Mouse (Mus musculus) 3134 (cell line): ENCODE data around the gene Slc22a4.

Experiments used
- DNase-seq: peaks from one replicate; pipeline ENCODE4 v3.0.0-alpha.2; 2011; ENCODE audit warnings: low spot score; ENCODE audit not compliant: insufficient read length; ENCODE audit errors: extremely low read depth

Slc22a4 gene

GRCm38 (mm10) chr11:54028044-54028951, at the start of gene Slc22a4:
TSS of gene Slc22a4 (minus strand) at chr11:54028090.
- DNase-seq: peak; percentile 95

DNA sequence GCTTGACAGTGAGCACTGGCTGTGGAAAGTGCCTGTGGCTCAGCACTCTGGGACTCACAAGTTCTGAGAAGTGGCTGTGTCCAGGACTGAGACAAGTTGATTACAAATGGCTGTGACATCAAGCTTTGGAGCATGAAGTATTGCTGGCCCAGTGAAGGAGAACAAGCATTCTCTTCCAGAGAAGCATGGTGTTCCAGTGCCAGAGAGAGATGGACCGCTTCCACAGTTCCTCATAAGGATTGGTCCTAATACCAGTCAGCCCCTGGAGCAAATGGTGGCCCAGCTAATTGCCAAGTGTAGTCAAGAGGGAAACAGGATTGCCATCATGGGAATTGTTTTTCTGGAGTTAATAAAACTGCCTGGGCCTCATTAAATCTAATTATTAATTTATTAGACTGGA, 48.2 kb upstream of the Slc22a4 start:
- DNase-seq: no peak

DNA sequence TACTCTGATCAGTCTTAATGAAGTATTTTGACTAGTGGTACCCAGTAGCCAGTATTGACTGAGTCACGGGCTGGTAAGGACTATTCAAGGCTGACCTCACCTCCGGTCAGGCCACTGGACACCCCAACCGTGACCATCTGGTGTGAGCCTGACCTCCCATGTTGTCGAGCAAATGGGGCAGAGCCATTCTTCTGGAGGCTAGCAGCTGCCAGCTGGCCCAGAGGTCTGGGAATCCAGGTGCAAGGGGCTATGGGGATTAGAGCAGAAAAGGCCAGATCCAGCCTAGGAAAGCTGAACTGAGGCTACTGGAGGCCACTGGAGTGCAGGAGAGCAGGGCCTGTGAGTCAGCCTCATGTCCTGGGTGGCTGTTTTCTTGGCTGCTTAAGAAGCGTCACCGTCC, 47.5 kb upstream of the Slc22a4 start:
- DNase-seq: no peak

DNA sequence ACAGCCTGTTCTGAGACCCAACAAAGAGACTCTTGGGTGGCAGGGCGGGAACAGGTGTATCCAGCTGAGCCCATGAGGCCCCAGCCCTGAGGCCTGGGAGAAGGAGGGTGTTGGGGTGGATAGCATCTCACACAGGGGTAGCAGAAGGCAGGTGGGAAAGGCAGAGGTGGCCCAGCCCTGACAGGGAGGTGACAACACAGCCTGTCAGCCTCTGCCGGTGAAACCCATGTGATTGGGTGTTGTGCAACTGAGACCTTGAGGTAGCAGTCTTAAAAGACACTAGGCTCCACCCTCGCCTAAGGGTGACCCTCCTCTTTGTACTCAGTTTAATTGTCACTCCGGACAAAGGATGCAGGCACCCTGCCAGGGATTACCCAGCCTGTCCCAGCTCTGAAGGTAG, 45.4 kb upstream of the Slc22a4 start:
- DNase-seq: no peak

GRCm38 (mm10) chr11:54071726-54072445, 44.0 kb upstream of the Slc22a4 start:
- DNase-seq: peak; percentile 75

DNA sequence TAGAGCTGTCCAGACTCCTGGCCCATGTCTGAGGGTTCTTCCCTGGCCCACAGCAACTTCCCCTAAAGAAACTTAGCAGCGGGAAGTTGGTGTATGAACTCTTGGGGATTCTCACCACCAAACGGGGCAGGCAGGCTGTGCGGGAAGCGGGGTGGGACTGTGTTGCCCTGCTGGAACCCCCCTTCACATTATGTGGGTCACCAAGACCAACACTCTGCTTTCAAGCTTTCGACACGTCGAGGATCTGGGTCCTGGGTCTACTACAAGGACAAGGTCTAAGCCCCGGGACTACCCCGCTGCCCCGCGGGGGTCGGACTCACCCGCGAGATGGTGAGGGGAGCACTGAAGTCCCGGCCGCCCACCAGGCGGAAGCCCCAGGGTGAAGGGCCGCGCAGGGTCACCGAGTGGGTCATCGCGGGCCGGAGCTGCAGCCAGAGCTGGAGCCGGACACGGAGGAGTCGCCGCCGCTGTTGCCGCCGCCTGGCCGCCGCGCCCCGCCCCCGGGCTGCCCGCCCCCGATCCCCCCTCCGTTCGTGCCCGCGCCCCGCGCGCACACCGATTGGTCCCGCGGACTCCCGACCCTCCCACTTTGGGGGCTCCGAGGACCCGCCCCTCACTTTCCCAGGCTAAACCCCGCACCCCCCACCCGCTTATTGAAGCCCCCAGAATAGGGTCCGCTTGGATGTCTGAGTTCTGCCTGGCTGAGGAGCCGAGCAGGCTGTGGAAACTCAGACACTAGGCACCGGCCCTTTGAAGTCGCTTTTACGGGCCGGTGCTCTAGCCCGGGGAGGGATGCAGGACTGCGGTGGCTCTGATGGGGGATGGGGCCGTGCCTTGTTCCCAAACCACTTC, 40.9 kb upstream of the Slc22a4 start, which contains the start of gene Pdlim4:
TSS of gene Pdlim4 (minus strand) at position 495 of the 852 bp plus-strand sequence.
- no peak for DNase-seq

GRCm38 (mm10) chr11:54067996-54068519, 40.2 kb upstream of the Slc22a4 start:
- no peak for DNase-seq

DNA sequence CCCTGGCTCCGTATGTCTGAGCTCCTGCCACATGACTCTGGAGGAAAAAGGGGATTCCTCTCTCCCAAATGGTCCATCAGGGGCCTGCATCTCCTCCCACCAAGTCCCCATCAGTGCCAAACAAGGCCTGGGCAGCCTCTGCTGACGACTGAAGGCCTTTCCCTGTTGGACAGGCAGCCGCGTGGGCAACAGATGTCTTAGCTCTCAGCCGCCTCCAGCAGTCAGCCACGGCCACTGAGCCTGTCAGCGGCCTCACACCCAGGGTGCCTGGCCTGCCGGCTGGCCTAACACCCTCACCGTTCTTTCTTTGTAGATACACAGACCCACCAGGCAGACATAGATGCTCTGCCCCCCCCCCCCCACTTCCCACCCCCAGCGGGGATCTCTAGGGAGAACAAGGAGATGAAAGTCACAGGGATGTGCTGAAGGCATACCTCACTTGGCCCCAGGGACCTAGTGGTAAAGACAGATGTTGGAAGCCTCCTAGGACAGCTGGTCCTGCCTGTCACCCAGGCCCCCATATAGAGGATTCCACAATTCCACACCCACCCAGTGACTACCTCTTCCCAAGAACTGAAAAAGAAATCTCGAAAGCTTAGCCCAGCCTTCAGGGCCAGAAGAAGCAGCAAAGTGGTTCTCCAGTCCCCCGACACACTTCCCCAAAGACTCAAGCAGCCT, 39.6 kb upstream of the Slc22a4 start:
- no peak for DNase-seq

- DNase-seq: no peak
Measured at GRCm38 (mm10) chr11:54066400-54066799, 38.5 kb upstream of the Slc22a4 start.

- DNase-seq: peak; percentile 28
Measured at GRCm38 (mm10) chr11:54065915-54066178, 38.0 kb upstream of the Slc22a4 start.

GRCm38 (mm10) chr11:54065106-54065914, 37.4 kb upstream of the Slc22a4 start:
- DNase-seq: no peak

GRCm38 (mm10) chr11:54064412-54064978, 36.6 kb upstream of the Slc22a4 start:
- DNase-seq: no peak

DNA sequence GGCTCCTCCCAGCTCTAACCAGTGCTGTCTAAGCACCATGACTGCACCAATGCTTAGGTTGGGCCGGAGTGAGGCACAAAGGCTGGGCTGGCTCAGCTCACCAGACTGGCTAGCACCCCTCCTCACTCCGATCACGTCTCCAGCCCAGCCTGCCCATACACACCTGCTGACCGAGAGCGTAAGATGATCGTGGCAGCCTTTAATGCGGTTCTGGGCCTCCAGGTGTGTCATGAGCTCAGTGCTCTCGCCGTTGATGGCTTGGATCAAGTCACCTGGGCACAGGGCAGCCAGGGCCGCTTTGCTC, 35.5 kb upstream of the Slc22a4 start:
- peak; percentile 37 for DNase-seq

DNA sequence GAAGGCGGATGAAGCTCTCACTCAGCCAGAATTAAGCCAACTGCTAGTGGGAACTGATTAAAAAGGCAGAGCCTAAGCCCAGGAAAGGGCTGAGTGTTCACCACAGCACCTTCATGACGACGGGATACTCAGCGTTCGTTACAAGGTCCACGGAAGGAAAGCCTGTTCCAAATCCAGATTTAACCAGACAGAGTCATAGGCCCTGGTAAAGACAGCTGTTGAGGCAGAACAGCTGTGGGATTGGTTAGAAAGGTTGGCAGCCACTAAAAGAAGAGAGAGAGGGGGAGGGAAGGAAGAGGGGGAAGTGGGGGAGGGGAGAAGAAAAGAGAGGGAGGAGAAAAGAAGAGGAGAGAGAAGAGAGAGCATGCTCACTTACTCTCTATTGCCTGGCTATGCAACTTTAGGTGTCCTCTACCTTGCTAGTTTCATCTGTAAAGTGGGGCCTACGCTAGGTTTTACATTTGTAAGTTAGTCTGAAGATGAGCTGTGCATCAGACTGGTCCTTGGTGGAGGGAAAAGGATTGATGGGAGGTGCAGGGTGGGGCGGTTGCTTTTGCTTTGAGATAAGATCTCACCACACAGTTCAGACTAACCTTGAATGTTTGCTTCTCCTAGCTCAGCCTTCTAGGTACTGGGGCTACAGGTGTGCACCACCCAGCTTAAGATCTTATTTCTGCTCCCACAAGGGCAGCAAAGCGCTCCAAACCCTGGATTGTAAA, 35.0 kb upstream of the Slc22a4 start:
- DNase-seq: peak; percentile 56

- DNase-seq: peak; percentile 78
Measured at GRCm38 (mm10) chr11:54062086-54062752, 34.3 kb upstream of the Slc22a4 start.

DNA sequence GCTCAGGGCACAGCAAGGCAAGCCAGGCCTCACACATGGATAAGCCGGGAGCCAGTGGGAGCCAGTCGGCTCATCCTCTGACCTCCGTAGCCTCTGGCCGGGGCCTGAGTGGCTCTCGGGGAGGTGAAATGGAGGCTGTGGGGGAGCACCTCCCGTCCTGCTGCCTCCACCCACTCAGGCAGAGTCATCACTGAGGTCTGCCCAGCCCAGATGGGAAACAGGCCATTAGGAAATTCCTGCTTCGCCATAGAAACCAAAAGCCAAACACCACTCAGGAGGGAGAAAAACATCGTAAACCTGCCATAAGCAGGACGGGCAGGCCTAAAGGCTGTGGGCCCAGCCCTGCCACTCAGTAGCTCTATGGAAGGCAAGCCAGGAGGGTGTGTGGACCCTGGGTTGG, 32.4 kb upstream of the Slc22a4 start:
- peak; percentile 87 for DNase-seq

GRCm38 (mm10) chr11:54059526-54059925, 31.6 kb upstream of the Slc22a4 start:
- no peak for DNase-seq

DNA sequence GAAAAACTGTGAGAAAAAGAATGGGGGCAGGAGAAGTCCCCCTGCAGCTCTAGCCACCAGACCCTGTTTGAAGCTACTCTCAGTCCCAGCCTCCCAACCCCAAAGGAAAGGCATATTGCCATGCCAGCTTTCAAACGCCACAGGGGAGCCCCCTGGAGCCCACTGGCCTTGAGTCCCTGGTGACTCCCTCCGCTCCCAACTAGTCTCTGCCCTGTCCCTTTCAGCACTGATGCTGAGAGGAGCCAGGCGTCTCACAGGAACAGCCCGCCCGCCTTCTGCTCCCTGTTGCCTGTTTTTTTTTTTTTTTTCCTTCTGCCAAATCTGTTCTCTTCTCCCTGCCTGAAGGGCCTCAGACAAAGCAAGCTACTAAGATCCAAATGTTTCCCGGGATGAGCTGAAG, 30.8 kb upstream of the Slc22a4 start:
- DNase-seq: no peak
